Mouse (Mus musculus): Measurements from ENCODE around the gene Polr3gl. TPM values are rescaled to one million over a fixed set of nuclear protein-coding genes. Genes with fewer than 3 reads are reported as not detected.

Polr3gl gene
- total RNA-seq, 2 experiments from 2014 or later, result 32.1 to 34.4 TPM

GRCm38 (mm10) chr3:96603311-96603710 lies 9.3 kb upstream of the Polr3gl start:
- Histone ChIP-seq H3K4me3 (peak overlapping the region; percentile 67), H3K27ac (peak overlapping the region; percentile 92; the same call in 1 of the 2 replicates)
- TF ChIP-seq CTCF (conservative IDR thresholded peaks at IDR 0.05), result no peak
- no peak for DNase-seq (ENCODE audit: low spot score in 2 of 2)

DNA sequence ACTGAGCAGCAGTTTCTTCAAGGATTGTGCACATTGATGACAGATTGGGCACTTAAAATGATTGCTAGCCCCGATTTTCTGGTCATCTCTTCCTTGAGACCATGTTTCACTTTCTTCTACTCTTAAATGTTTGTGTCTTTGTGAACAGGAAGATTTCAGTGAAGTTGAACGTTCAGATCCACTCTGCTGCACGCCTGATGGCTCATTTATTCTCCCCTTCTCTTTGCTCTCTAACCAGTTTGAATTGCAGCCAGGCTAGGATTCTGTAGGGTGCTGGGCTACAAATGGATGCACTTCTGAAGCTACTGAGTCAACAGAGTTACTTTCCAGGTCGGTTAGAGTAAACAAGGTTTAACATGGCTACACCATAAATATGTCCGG lies 8.7 kb upstream of the Polr3gl start:
- DNase-seq (ENCODE audit: low spot score in 2 of 2), result no peak
- peak overlapping the region; percentile 92 for H3K27ac ChIP-seq
- peak overlapping the region; percentile 67 for H3K4me3 ChIP-seq
- TF ChIP-seq CTCF (conservative IDR thresholded peaks at IDR 0.05), result no peak

- H3K4me3 ChIP-seq, result peak overlapping the region; percentile 67
- H3K27ac ChIP-seq, result peak overlapping the region; percentile 92
- DNase-seq (ENCODE audit: low spot score in 2 of 2), result peak in 1 of 2 experiments; percentile 38
- no peak for TF ChIP-seq CTCF (conservative IDR thresholded peaks at IDR 0.05)
Observed at GRCm38 (mm10) chr3:96601941-96602703, 8.1 kb upstream of the Polr3gl start.

GRCm38 (mm10) chr3:96601251-96601787 lies 7.3 kb upstream of the Polr3gl start:
- no peak for TF ChIP-seq CTCF (conservative IDR thresholded peaks at IDR 0.05)
- peak overlapping the region; percentile 92 for H3K27ac ChIP-seq
- DNase-seq (ENCODE audit: low spot score in 2 of 2), result peak in 1 of 2 experiments; percentile 37
- H3K4me3 ChIP-seq, result peak overlapping the region; percentile 67

DNA sequence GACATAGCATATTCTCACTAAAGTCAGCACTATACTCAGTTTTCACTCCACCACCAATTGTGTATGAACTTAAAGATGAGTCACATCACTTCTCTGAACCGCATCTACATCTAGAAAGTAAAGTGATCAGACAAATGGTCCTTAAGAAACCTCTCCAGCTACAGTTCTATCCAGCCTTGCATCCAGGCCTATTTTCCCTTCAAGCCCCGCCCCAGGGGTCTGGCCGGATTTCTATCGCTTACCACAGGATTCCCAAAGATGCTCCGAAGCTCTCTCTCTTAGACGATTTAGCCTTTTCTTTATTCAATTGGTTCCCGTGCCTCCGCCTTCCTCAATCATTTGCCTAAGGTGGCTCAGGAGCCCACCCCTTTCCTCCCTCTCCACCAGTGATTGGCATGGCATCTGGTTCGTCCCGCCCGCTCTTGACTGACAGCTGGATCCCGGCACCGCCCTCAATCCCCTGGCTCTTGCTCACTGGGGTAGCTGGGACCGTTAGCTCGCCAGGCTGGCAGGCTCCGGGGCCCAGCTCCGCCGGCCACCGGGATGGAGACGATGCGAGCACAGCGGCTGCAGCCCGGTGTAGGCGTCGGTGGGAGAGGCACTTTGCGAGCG lies 6.8 kb upstream of the Polr3gl start, which contains the start of gene Lix1l:
Gene Lix1l (plus strand): TSS at position 511 of the 612 bp plus-strand sequence.
- Histone ChIP-seq H3K27ac (peak within 1 kb of the TSS; percentile 92), H3K4me3 (peak within 1 kb of the TSS; percentile 67)
- peak; percentile 94 to 97 for DNase-seq (ENCODE audit: low spot score in 2 of 2)
- no peak for TF ChIP-seq CTCF (conservative IDR thresholded peaks at IDR 0.05)

DNA sequence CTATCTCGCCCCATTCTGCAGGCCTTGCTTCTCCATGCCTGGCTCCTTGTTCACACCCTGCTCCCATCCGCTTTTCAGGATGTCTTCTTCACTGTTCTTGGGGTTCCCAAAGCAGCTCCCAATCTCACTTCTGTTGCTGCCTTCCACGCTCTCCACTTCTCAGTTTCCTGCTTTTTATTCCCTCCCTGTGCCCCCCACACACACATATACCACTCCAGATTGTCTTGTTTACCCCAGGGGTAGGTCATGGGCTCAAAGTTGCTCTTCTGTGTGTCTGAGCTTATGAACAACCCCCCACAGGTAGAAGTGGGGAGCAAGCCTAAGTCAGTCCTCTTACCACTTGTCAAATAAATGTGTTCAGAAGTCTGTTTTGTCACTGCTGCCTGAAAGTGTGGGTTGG lies 5.4 kb upstream of the Polr3gl start:
- Histone ChIP-seq H3K27ac (peak overlapping the region; percentile 92), H3K4me3 (peak overlapping the region; percentile 64; the same call in 1 of the 2 replicates)
- DNase-seq (ENCODE audit: low spot score in 2 of 2), result no peak
- TF ChIP-seq CTCF (conservative IDR thresholded peaks at IDR 0.05), result no peak

- no peak for DNase-seq (ENCODE audit: low spot score in 2 of 2)
- no peak for TF ChIP-seq CTCF (conservative IDR thresholded peaks at IDR 0.05)
- H3K4me3 ChIP-seq, result peak overlapping the region; percentile 64
- H3K27ac ChIP-seq, result peak overlapping the region; percentile 92
Observed at GRCm38 (mm10) chr3:96599069-96599393, 5.0 kb upstream of the Polr3gl start.

DNA sequence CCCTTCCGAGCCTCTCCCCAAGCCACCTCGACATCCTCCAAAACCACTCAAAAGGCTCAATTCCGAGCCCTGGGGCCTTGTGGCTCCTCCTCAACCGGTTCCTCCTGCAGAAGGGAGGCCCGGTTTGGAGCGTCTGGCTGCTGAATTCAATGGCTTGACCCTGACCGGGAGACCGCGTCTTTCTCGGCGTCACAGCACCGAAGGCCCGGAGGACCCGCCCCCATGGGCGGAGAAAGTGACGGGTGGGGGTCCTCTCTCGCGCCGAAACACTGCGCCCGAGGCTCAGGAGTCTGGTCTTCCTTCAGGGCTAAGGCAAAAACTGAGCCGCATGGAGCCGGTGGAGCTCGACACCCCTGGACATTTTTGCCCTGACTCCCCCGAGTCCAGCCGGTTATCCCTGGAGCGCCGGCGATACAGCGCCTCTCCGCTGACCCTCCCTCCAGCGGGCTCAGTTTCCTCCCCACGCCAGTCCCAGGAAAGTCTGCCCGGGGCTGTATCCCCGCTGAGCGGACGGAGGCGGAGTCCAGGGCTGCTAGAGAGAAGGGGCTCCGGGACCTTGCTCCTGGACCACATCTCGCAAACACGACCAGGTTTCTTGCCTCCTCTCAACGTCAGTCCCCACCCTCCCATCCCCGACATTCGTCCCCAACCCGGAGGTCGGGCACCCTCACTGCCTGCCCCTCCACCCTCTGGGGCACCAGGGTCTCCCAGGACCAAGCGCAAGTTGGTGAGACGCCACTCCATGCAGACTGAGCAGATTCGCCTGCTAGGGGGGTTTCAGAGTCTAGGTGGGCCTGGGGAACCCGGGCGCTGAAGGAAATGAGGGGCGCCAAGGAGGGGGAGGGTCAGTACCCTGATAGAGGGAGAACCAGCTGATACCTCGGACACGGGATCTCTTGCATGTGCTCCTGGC lies 4.4 kb upstream of the Polr3gl start:
- peak in 1 of 2 experiments; percentile 73 for DNase-seq (ENCODE audit: low spot score in 2 of 2)
- Histone ChIP-seq H3K27ac (peak overlapping the region; percentile 92), H3K4me3 (peak overlapping the region; percentile 64)
- TF ChIP-seq CTCF (conservative IDR thresholded peaks at IDR 0.05), result no peak

DNA sequence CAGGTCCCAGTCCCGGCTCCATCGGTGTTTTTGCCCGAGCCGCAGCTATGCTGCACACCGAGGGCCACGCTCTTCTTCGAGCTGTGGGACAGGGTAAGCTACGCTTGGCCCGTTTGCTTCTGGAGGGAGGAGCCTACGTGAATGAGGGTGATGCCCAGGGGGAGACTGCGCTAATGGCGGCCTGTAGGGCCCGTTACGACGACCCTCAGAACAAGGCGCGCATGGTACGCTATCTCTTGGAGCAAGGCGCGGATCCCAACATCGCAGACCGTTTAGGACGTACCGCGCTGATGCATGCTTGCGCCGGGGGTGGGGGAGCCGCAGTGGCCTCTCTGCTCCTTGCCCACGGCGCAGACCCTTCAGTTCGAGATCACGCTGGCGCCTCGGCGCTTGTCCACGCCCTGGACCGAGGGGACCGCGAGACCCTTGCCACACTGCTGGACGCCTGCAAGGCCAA lies 3.5 kb upstream of the Polr3gl start:
- Histone ChIP-seq H3K27ac (peak overlapping the region; percentile 92), H3K4me3 (peak overlapping the region; percentile 64)
- DNase-seq (ENCODE audit: low spot score in 2 of 2), result no peak
- no peak for TF ChIP-seq CTCF (conservative IDR thresholded peaks at IDR 0.05)

GRCm38 (mm10) chr3:96596855-96597254 lies 2.9 kb upstream of the Polr3gl start:
- H3K4me3 ChIP-seq, result peak overlapping the region; percentile 64
- H3K27ac ChIP-seq, result peak overlapping the region; percentile 92
- DNase-seq (ENCODE audit: low spot score in 2 of 2), result no peak
- TF ChIP-seq CTCF (conservative IDR thresholded peaks at IDR 0.05), result no peak

GRCm38 (mm10) chr3:96596228-96596707 lies 2.3 kb upstream of the Polr3gl start, which contains the start of gene Ankrd34a:
TSS of gene Ankrd34a (plus strand) at chr3:96596636.
- DNase-seq (ENCODE audit: low spot score in 2 of 2), result peak; percentile 83 to 84
- Histone ChIP-seq H3K27ac (peak within 1 kb of the TSS; percentile 92), H3K4me3 (peak within 1 kb of the TSS; percentile 64)
- TF ChIP-seq CTCF (conservative IDR thresholded peaks at IDR 0.05), result no peak

DNA sequence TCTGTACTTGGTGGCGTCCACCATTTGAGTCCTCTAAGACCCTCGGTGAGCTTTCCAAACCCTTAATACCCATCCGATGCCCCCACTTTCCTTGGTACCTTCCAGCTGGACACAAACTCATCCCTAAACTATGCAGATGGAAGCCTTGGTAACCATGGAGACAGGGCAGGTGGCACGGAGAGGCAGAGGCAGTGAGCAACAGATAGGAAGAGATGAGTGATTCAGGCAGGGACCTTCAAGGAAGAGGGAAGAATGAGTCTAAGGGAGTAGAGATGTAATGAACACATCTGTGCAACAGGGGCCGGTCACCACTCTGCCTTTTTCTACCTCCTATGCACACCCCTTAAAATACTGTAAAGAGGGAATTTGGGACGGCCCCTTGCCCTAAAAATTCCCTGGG lies 1.7 kb upstream of the Polr3gl start:
- Histone ChIP-seq H3K27ac (peak overlapping the region; percentile 92), H3K4me3 (peak overlapping the region; percentile 64)
- peak; percentile 46 to 70 for DNase-seq (ENCODE audit: low spot score in 2 of 2)
- TF ChIP-seq CTCF (conservative IDR thresholded peaks at IDR 0.05), result no peak
